ENCODE assay signal across 9 mouse cellular contexts in genomic region chr13:56221129-56221910, GRCm38 (mm10). TPM values are rescaled to one million over a fixed set of nuclear protein-coding genes. Genes with fewer than 3 reads are reported as not detected.
DNase-seq lines count a peak whose midpoint lies in the region; ATAC-seq lines count a peak whose summit lies in the region.
"Had no signal": no experiment of that assay in that cellular context is flagged by ENCODE, and none has a peak within 500 bp of the region (broad histone marks: within the 10 kb centered on the region; RNA-seq: fewer than 3 reads in every experiment).

No protein-coding gene starts in this region.

- DNase-seq in heart, embryonic 10.5 days (ENCODE audit: low spot score) = no peak
- DNase-seq in heart, postnatal 36 days = no peak
- DNase-seq in thymus, postnatal 4 days = peak; percentile 33
- DNase-seq in thymus, postnatal 10 days (ENCODE audit: low spot score in 2 of 2) = no peak
- peak; percentile 77 for DNase-seq in limb, embryonic 10.5 days (ENCODE audit: low spot score)
- DNase-seq in retina, postnatal 1 day = peak; percentile 85
- DNase-seq in thymus, postnatal 36 days = no peak

- no peak for ATAC-seq in cerebellum, adult (ENCODE audit: insufficient number of reproducible peaks, low FRiP score, low TSS enrichment)

- H3K9me3 ChIP-seq in heart, embryonic 10.5 days = no peaks in the 10 kb centered on the region
- no peaks in the 10 kb centered on the region for H3K9me3 ChIP-seq in limb, embryonic 10.5 days (replicated peaks)

- peak overlapping the region; percentile 56 for H3K27ac ChIP-seq in heart, embryonic 10.5 days
- H3K27ac ChIP-seq in limb, embryonic 10.5 days = peak overlapping the region; percentile 74

- under 1% methylated on average over 46 of the region's 46 CpGs for WGBS in heart, embryonic 10.5 days
- under 1% methylated on average over 46 of the region's 46 CpGs for WGBS in limb, embryonic 10.5 days

- H3K4me1 ChIP-seq in heart, embryonic 10.5 days = peaks cover 28% of the 10 kb centered on the region
- H3K4me1 ChIP-seq in limb, embryonic 10.5 days = peaks cover 28% of the 10 kb centered on the region

- no peaks in the 10 kb centered on the region for H3K36me3 ChIP-seq in heart, embryonic 10.5 days
- H3K36me3 ChIP-seq in limb, embryonic 10.5 days = no peaks in the 10 kb centered on the region

- peaks cover 97% of the 10 kb centered on the region for H3K27me3 ChIP-seq in heart, embryonic 10.5 days (ENCODE audit: insufficient read depth, poor library complexity, severe bottlenecking)
- peaks cover 95% of the 10 kb centered on the region for H3K27me3 ChIP-seq in limb, embryonic 10.5 days (ENCODE audit: low read depth, poor library complexity, severe bottlenecking)

- H3K4me3 ChIP-seq in heart, embryonic 10.5 days = peak overlapping the region; percentile 59
- H3K4me3 ChIP-seq in limb, embryonic 10.5 days = peak overlapping the region; percentile 52

- intact Hi-C loops in heart, postnatal 36 days (cut with DNase I) = no loop called here

RNA-seq across cellular contexts. Expression of gene Neurog1, which starts 30.6 kb away (rescaled TPM):
- polyA plus RNA-seq in heart, embryonic 10.5 days (2016; fragmentation: Nextera tagmentation; extraction: Ambion mirVana) = 0.09 and 0.20 TPM in 2 replicates
- not detected for total RNA-seq in heart, postnatal 36 days (2021)
- 0.11 TPM in 1 of 2 replicates, not detected in the other for polyA plus RNA-seq in limb, embryonic 10.5 days (2016; fragmentation: Nextera tagmentation; extraction: Ambion mirVana)
- polyA plus RNA-seq: C2C12 had no signal

RNA-seq across cellular contexts. Expression of gene Tifab, which starts 42.6 kb away (rescaled TPM):
- 0.31 and 1.0 TPM in 2 replicates for polyA plus RNA-seq in heart, embryonic 10.5 days (2016; fragmentation: Nextera tagmentation; extraction: Ambion mirVana)
- total RNA-seq in heart, postnatal 36 days (2021) = 1 to 10 TPM; 1.3 to 1.7 TPM
- polyA plus RNA-seq in limb, embryonic 10.5 days (2016; fragmentation: Nextera tagmentation; extraction: Ambion mirVana) = 0.63 and 1.2 TPM in 2 replicates
- polyA plus RNA-seq: C2C12 had no signal

Comparison
In these comparisons a context has a peak if more than half of its experiments do, and no peak if none do; other contexts are left out.
1. DNase-seq: peak in thymus, postnatal 4 days (single experiment), limb, embryonic 10.5 days (single experiment) and retina, postnatal 1 day (single experiment); none in heart, embryonic 10.5 days (single experiment), heart, postnatal 36 days (0 of 2), thymus, postnatal 10 days (0 of 2) and thymus, postnatal 36 days (0 of 2).